Mouse (Mus musculus): ENCODE measurements around the gene Psors1c2. TPM values are rescaled to one million over a fixed set of nuclear protein-coding genes. Genes with fewer than 3 reads are reported as not detected.

Gene Psors1c2
- total and polyA plus RNA-seq, 2 experiments from 2014 or later: 0.14 TPM; not detected in 1

DNA sequence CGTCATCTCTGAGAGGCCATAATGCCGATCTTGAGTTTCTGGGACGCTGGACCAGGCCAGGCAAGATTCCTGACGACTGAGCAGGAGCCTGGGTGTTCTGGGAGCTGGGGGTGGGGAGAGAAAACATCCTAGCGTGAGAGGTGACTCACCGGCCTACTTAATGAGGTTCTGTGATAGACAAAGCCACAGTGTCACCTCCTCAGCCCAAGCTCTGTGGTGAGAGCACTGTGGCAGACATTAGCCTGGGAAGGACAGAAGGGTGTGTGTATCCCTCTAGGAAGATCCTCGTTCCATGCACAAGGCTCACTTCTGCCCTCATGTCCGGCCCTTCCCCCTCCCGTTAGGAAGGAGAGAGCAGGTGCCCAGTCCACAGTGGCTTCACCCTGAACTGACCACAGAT is 24.4 kb downstream of the Psors1c2 start:
- Histone ChIP-seq H3K9ac (replicated peaks; ENCODE audit: low read depth, low read length) (no peak overlapping the region), H3K4me2 (ENCODE audit: low read depth, low read length) (no peak overlapping the region), H3K27me3 (ENCODE audit: control insufficient read depth, insufficient read depth, low read length) (no peaks in the 10 kb centered on the region), H3K4me3 (ENCODE audit: low read depth, low read length) (no peak overlapping the region), H3K9me3 (replicated peaks; ENCODE audit: control insufficient read depth, low read length) (no peaks in the 10 kb centered on the region), H3K27ac (ENCODE audit: low read depth) (no peak overlapping the region), H3K4me1 (ENCODE audit: control insufficient read depth, insufficient read depth) (peaks cover under 1% of the 10 kb centered on the region; the same call in 1 of the 2 replicates), H3K36me3 (replicated peaks; ENCODE audit: control insufficient read depth, insufficient read depth, low read length) (no peaks in the 10 kb centered on the region)
- TF ChIP-seq CTCF (IDR thresholded peaks at IDR 0.05; ENCODE audit: low read depth) (no peak), EP300 (IDR thresholded peaks at IDR 0.05; ENCODE audit: low read depth) (no peak)
- no peak for ATAC-seq (ENCODE audit: insufficient read depth, low read depth)
- WGBS: 60% methylated on average over 9 of the region's 9 CpGs
- DNase-seq (ENCODE audit: low spot score): no peak

DNA sequence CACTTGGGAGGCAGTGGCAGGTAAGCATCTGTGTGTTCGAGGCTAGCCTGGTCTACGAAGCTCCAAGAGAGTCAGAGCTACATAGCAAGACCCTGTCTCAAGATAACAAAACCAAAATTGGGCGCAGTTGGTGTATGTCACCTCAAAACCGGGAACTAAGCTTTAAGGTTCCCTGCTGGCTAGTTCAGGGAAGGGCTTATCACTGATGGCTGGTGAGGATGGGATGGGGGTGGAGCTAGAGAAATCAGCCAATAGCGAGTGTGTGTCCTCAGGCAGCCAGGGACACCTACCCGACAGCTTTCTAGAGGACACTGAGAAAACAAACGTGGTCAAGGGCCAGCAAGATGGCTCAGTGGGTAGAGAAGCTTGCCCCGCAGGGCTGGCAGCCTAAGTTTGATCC is 25.2 kb downstream of the Psors1c2 start:
- no peaks in the 10 kb centered on the region for H3K4me1 ChIP-seq (ENCODE audit: control insufficient read depth, insufficient read depth)
- H3K9ac ChIP-seq (replicated peaks; ENCODE audit: low read depth, low read length): no peak overlapping the region
- DNase-seq (ENCODE audit: low spot score): no peak
- H3K27ac ChIP-seq (ENCODE audit: low read depth): no peak overlapping the region
- H3K36me3 ChIP-seq (replicated peaks; ENCODE audit: control insufficient read depth, insufficient read depth, low read length): no peaks in the 10 kb centered on the region
- TF ChIP-seq CTCF (IDR thresholded peaks at IDR 0.05; ENCODE audit: low read depth): no peak
- no peak overlapping the region for H3K4me3 ChIP-seq (ENCODE audit: low read depth, low read length)
- 55% methylated on average over 8 of the region's 8 CpGs for WGBS
- no peaks in the 10 kb centered on the region for H3K9me3 ChIP-seq (replicated peaks; ENCODE audit: control insufficient read depth, low read length)
- ATAC-seq (ENCODE audit: insufficient read depth, low read depth): no peak
- H3K4me2 ChIP-seq (ENCODE audit: low read depth, low read length): no peak overlapping the region
- H3K27me3 ChIP-seq (ENCODE audit: control insufficient read depth, insufficient read depth, low read length): no peaks in the 10 kb centered on the region

DNA sequence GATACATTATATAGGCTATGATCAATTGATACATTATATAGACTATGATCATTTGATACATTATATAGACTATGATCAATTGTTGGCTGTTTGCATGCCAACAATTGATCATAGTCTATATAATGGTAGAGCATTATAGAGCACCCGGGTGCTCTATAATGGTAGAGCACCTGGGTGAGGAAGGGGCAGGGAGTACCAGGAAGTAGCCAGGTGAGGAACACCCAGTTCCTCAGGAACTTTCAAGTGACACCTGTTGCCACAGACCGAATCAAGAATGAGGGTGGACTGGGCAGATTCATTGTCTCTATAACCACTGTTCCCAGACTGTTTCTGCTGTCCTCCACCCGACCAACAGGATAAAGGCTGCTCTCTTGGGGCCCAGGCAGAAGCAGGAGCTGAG is 34.1 kb downstream of the Psors1c2 start, which contains the start of gene 2300002M23Rik:
TSS of gene 2300002M23Rik (plus strand) at position 301 of the 400 bp plus-strand sequence.
- no peak within 1 kb of the TSS for H3K9ac ChIP-seq (replicated peaks; ENCODE audit: low read depth, low read length)
- no peak for ATAC-seq (ENCODE audit: insufficient read depth, low read depth)
- no peak for DNase-seq (ENCODE audit: low spot score)
- peaks cover 8% of the 10 kb centered on the region for H3K27me3 ChIP-seq (ENCODE audit: control insufficient read depth, insufficient read depth, low read length)
- H3K4me3 ChIP-seq (ENCODE audit: low read depth, low read length): no peak within 1 kb of the TSS
- no peaks in the 10 kb centered on the region for H3K9me3 ChIP-seq (replicated peaks; ENCODE audit: control insufficient read depth, low read length)
- WGBS: 53% methylated on average over 3 of the region's 3 CpGs
- no peak within 1 kb of the TSS for H3K27ac ChIP-seq (ENCODE audit: low read depth)
- TF ChIP-seq CTCF (IDR thresholded peaks at IDR 0.05; ENCODE audit: low read depth): no peak
- TF ChIP-seq EP300 (IDR thresholded peaks at IDR 0.05; ENCODE audit: low read depth): no peak
- H3K36me3 ChIP-seq (replicated peaks; ENCODE audit: control insufficient read depth, insufficient read depth, low read length): no peaks in the 10 kb centered on the region
- H3K4me1 ChIP-seq (ENCODE audit: control insufficient read depth, insufficient read depth): no peaks in the 10 kb centered on the region
- no peak within 1 kb of the TSS for H3K4me2 ChIP-seq (ENCODE audit: low read depth, low read length)

DNA sequence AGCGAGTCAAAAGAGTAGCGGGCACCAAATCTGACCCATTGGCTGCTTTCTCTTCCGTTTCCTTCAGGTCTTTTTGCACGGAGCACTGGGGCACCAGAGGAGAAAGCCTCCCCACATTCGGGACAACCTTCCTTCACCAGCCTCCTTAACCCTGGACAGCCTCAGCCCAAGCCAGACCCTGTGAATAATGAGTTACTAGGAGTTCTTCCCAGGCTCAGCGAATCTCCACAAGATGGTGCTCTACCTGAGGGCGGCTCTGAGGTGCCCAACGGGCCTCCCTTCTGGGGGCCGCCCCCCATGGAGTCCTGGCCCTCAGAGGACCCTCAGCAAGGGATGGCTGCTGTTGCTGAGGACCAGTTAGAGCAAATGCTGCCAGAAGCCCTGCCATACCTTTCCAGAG is 34.8 kb downstream of the Psors1c2 start:
- no peak overlapping the region for H3K9ac ChIP-seq (replicated peaks; ENCODE audit: low read depth, low read length)
- ATAC-seq (ENCODE audit: insufficient read depth, low read depth): no peak
- no peaks in the 10 kb centered on the region for H3K4me1 ChIP-seq (ENCODE audit: control insufficient read depth, insufficient read depth)
- no peak overlapping the region for H3K4me3 ChIP-seq (ENCODE audit: low read depth, low read length)
- 31% methylated on average over 9 of the region's 9 CpGs for WGBS
- no peak for TF ChIP-seq EP300 (IDR thresholded peaks at IDR 0.05; ENCODE audit: low read depth)
- no peak overlapping the region for H3K27ac ChIP-seq (ENCODE audit: low read depth)
- H3K9me3 ChIP-seq (replicated peaks; ENCODE audit: control insufficient read depth, low read length): no peaks in the 10 kb centered on the region
- no peak for DNase-seq (ENCODE audit: low spot score)
- no peaks in the 10 kb centered on the region for H3K36me3 ChIP-seq (replicated peaks; ENCODE audit: control insufficient read depth, insufficient read depth, low read length)
- peaks cover 8% of the 10 kb centered on the region for H3K27me3 ChIP-seq (ENCODE audit: control insufficient read depth, insufficient read depth, low read length)
- H3K4me2 ChIP-seq (ENCODE audit: low read depth, low read length): no peak overlapping the region

DNA sequence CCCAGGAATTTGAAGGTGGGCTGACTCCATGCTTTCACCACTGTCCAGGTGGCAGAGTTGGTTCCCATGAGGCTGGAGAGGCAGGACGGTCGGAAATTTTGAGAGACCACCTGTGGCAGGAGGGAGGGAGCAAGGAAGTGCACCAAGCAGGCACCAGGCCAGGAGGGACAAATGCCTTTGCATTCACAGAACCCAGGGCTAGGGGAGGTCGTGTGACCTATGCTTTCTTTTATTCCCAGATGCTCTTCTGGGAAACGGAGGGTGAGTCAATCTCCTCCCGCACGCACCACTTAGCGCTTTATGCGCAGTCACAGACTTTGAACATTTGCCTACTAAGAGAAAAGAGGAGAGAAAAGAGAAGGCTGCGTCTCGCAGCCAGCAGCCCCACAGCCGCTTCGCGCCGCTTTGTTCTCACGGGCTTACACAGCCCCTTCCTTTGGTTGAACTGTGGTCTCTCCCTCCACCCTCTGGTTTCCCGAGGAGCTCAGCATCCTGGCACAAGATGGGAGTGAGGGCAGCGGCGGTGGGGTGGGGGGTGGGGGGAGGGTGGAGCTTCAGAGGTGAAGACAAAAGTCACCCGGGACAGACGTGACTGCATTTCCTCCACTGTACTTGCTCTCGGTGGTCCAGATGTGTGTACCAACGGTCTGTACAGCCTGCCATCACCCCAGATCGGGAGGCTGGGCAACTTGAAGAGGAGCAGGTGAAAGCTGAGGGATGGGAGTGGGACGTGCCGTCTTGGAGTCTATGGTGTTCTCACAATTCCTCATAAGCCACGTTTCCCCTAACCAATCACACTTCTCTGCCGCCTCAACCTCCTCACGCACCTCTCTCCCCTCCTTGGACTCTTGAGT is 36.3 kb downstream of the Psors1c2 start:
- WGBS: 8% methylated on average over 27 of the region's 28 CpGs
- DNase-seq (ENCODE audit: low spot score) (no peak), ATAC-seq (ENCODE audit: insufficient read depth, low read depth) (no peak; the same call in 1 of the 2 replicates)
- H3K4me1 ChIP-seq (ENCODE audit: control insufficient read depth, insufficient read depth): no peaks in the 10 kb centered on the region
- no peak overlapping the region for H3K27ac ChIP-seq (ENCODE audit: low read depth)
- H3K9me3 ChIP-seq (replicated peaks; ENCODE audit: control insufficient read depth, low read length): no peaks in the 10 kb centered on the region
- peak overlapping the region; percentile 53 for H3K4me2 ChIP-seq (ENCODE audit: low read depth, low read length)
- H3K27me3 ChIP-seq (ENCODE audit: control insufficient read depth, insufficient read depth, low read length): peaks cover 8% of the 10 kb centered on the region
- TF ChIP-seq CTCF (IDR thresholded peaks at IDR 0.05; ENCODE audit: low read depth) (no peak), EP300 (IDR thresholded peaks at IDR 0.05; ENCODE audit: low read depth) (no peak)
- H3K9ac ChIP-seq (replicated peaks; ENCODE audit: low read depth, low read length): no peak overlapping the region
- no peaks in the 10 kb centered on the region for H3K36me3 ChIP-seq (replicated peaks; ENCODE audit: control insufficient read depth, insufficient read depth, low read length)
- H3K4me3 ChIP-seq (ENCODE audit: low read depth, low read length): peak overlapping the region; percentile 27

DNA sequence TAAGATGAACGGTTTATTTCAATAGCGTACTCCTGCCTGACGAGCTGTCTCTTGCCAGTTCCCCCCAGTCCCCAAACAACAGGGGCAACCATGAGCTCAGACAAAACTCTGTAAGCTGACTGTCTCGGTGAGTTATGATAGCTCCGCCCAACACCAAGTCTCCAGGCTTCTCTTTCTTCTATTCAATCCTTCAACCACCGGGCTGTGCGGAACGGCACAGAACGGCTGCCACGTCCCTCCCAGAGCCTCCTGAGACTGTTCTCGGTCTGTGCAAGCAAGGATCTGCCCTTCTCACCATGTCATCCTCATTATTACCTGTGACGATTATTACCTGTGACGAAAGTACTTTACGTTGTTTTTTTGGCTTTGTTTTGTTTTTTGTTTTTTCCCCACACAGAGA is 37.8 kb downstream of the Psors1c2 start:
- WGBS: 83% methylated on average over 14 of the region's 14 CpGs
- DNase-seq (ENCODE audit: low spot score): no peak
- Histone ChIP-seq H3K9ac (replicated peaks; ENCODE audit: low read depth, low read length) (no peak overlapping the region), H3K4me3 (ENCODE audit: low read depth, low read length) (no peak overlapping the region), H3K27ac (ENCODE audit: low read depth) (no peak overlapping the region), H3K36me3 (replicated peaks; ENCODE audit: control insufficient read depth, insufficient read depth, low read length) (no peaks in the 10 kb centered on the region), H3K27me3 (ENCODE audit: control insufficient read depth, insufficient read depth, low read length) (peaks cover 9% of the 10 kb centered on the region), H3K4me1 (ENCODE audit: control insufficient read depth, insufficient read depth) (no peaks in the 10 kb centered on the region), H3K4me2 (ENCODE audit: low read depth, low read length) (no peak overlapping the region), H3K9me3 (replicated peaks; ENCODE audit: control insufficient read depth, low read length) (no peaks in the 10 kb centered on the region)
- no peak for TF ChIP-seq CTCF (IDR thresholded peaks at IDR 0.05; ENCODE audit: low read depth)
- no peak for TF ChIP-seq EP300 (IDR thresholded peaks at IDR 0.05; ENCODE audit: low read depth)
- no peak for ATAC-seq (ENCODE audit: insufficient read depth, low read depth)
